Mouse (Mus musculus): ENCODE data around the gene Nlrc3.

Gene Nlrc3

DNA sequence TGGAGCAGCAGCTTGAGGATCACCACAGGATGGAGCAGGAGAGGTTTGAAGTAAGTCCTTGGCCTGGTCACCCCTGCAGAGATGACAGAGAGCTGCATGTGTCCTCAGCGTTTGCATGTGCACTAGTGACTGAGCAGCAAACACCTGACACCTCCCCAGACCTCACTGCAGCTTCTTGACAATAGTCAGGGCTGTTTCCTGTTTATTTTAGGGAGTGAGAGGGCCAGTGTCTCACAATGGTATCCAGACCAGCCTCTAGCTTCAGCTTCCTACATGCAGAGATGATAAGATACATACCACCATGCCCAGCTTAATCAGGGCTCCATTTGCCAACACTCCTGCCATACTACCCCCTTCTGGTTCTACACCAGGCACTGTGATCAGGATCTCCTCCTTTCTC lies 47.9 kb downstream of the Nlrc3 start:
- DNase-seq: no peak

DNA sequence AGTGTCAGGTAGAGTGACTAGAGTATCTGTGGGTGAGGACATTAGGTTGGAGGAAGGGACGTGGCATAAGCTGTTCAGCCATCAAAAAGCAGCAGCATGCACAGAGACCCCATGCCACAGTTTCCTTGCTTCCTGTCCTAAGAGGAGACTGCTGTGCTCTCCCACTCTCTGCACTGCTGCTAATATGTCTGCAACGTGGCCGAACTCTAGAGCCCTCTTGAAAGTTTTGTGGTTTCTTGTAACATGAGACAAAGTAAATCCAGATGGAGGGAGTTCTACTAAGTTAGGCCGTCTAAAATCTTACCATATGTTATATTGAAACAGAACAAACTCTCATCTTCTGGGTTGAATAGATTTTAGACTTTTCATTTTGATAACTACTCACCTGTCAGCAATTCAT lies 52.5 kb downstream of the Nlrc3 start:
- DNase-seq: no peak

DNA sequence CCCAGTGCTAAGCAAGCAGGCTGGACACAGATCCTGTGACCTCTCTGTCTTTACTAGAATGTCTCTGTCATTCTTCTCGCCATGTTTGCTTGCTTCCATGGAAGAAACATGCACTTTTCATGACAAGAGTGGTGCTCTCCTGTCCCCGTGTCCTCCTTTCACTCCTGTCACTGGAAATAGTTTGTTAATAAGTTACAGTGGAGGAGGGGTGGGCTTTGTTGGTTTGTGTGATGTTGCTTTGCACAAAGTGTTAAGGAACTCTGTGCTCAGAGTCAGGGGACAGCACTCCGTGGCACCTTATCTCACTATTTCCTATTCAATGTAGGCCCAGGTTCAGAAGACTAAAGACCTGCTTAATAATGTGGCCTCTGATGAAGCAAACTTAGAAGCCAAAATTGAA lies 52.9 kb downstream of the Nlrc3 start:
- no peak for DNase-seq

DNA sequence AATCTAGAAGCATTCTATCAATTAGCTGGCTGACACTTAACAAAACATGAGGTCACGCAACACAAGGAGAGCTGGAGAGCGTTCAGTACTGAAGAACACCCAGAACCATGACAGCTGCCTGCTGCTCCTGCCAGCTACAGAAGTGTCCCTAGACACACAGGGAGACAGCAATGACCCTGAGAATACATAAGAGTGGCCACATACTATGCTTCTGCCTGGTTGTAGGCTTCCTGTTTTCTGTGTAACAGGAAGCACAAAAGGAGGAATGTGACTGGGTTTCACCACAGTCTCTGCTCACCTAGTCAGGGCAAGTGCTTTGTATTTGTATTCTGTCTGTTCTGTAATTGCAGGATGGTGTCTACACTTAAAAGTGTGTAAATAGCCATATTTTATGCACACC lies 55.7 kb downstream of the Nlrc3 start:
- DNase-seq: no peak

GRCm38 (mm10) chr16:3909118-3909517 lies 67.3 kb downstream of the Nlrc3 start:
- no peak for DNase-seq

GRCm38 (mm10) chr16:3908537-3909111 lies 67.8 kb downstream of the Nlrc3 start, which contains the start of the genes 1700037C18Rik and Cluap1:
1700037C18Rik (minus strand) TSS chr16:3908689.
Cluap1 (plus strand) TSS chr16:3908801.
- DNase-seq: peak; percentile 91 to 96

- DNase-seq: no peak
Measured at GRCm38 (mm10) chr16:3907471-3907870, 69.0 kb downstream of the Nlrc3 start.

DNA sequence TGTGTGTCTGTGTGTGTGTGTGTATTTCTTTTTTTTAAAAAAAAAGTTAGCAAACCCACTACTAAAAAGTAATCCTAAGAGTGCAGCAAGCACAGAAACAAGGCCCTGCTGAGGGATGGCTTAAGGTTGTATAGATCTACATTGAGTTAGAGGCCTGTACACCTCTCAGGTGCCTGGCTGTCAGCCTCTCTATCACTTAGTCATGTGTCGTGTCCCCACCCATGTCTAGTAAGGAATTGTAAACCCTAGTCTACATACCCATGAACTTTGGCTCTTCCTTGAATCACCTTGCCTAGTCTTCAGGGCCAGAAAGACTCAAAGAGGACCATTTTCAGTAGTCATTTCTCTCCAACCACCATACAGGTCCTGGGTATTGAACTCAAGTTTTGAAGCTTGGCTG lies 79.9 kb downstream of the Nlrc3 start:
- no peak for DNase-seq

GRCm38 (mm10) chr16:3896046-3896445 lies 80.4 kb downstream of the Nlrc3 start:
- no peak for DNase-seq

- DNase-seq: no peak
Measured at GRCm38 (mm10) chr16:3895173-3895792, 81.1 kb downstream of the Nlrc3 start.
